Mouse (Mus musculus) stomach, postnatal 0 days (tissue): Measurements from ENCODE around the gene Tpgs1. TPM values are rescaled to one million over a fixed set of nuclear protein-coding genes. Genes with fewer than 3 reads are reported as not detected.
A peak's percentile ranks its signal among the peaks of the same experiment; 100 is the strongest.

Experiments
- ATAC-seq: fragments of 200-750 bp; cut with Nextera tagmentation; 2 replicates; pipeline ENCODE4 v1.8.0; 2017; ENCODE audit not compliant: low FRiP score, low TSS enrichment
- DNase-seq: peaks from one replicate; pipeline ENCODE4 v3.0.0-alpha.2; 2016; ENCODE audit warnings: low spot score
- H3K27ac ChIP-seq: fragments of 300-500 bp; sonication (generic); replicated peaks from 2 replicates; pipeline ENCODE4 v1.5.1; 2014; ENCODE audit warnings: mild to moderate bottlenecking, control low read depth
- H3K27me3 ChIP-seq: fragments of 300-500 bp; sonication (generic); 2 replicates; pipeline ENCODE4 v1.6.1; 2014; ENCODE audit warnings: low read length; ENCODE audit not compliant: control insufficient read depth, insufficient read depth
- H3K36me3 ChIP-seq: fragments of 300-500 bp; sonication (generic); 2 replicates; pipeline ENCODE4 v1.6.1; 2014; ENCODE audit warnings: low read length, mixed read lengths; ENCODE audit not compliant: control insufficient read depth, insufficient read depth
- H3K4me1 ChIP-seq: fragments of 300-500 bp; sonication (generic); replicated peaks from 2 replicates; pipeline ENCODE4 v1.6.1; 2014; ENCODE audit warnings: antibody characterized with exemption; ENCODE audit not compliant: control insufficient read depth, insufficient read depth
- H3K4me2 ChIP-seq: fragments of 300-500 bp; sonication (generic); replicated peaks from 2 replicates; pipeline ENCODE4 v1.6.1; 2014; ENCODE audit warnings: low read depth, mild to moderate bottlenecking, control low read depth, moderate library complexity
- H3K4me3 ChIP-seq: fragments of 300-500 bp; sonication (generic); 2 replicates; pipeline ENCODE4 v1.5.1; 2014; ENCODE audit warnings: low read depth, low read length, control low read depth
- H3K9ac ChIP-seq: fragments of 300-500 bp; sonication (generic); 2 replicates; pipeline ENCODE4 v1.6.1; 2014; ENCODE audit warnings: mild to moderate bottlenecking, low read length, control low read depth, mixed read lengths
- H3K9me3 ChIP-seq: fragments of 300-500 bp; sonication (generic); 2 replicates; pipeline ENCODE4 v1.6.1; 2016; ENCODE audit warnings: low read length; ENCODE audit not compliant: control insufficient read depth
- CTCF ChIP-seq: IDR thresholded peaks from 2 replicates; pipeline ENCODE4 v1.5.1; 2016; ENCODE audit warnings: antibody characterized with exemption, low read depth, mild to moderate bottlenecking, moderate library complexity
- EP300 ChIP-seq: optimal IDR thresholded peaks from 2 replicates; pipeline ENCODE3; 2016; ENCODE audit warnings: antibody characterized with exemption
- WGBS: fragments of 180-500 bp; shearing (Covaris S2); extraction: QIAGEN DNeasy Blood & Tissue Kit; methylation state at CpG from one replicate; pipeline ENCODE4 v1.1.7; 2014; 5-methylcytosine and 5-hydroxymethylcytosine counted together
- polyA plus RNA-seq: library from polyadenylated mRNA; unstranded; fragments of >200 nt; fragmentation: Nextera tagmentation; extraction: Ambion mirVana; gene quantifications from 2 replicates; pipeline ENCODE4 v1.2.1, GENCODE M21; 2015

Gene Tpgs1
- polyA plus RNA-seq, 1 experiment from 2014 or later: 51.0 TPM

DNA sequence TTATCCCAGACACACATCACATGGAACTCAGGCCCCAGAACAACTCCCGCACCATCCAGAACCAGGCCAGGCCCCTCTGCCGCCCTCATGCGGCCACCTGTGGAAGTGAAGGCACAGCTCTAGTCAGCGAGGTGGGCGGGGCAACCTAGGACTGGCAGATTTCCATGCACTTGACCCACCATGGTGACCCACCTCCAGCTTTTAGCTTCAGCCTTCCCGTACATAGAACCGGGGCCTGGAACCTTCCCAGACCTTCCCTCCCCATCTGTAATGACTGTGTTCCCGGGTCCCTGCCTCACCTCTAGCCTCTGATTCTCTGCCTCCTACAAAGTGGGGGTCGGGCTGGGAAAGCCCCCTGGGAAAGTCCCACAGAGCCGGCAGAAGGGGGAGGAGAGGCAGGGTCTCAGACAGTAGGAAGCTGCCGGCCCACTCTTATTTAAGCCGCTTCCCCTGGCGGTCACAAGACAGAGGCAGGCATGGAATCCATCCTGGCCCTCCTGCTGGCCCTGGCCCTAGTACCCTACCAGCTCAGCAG lies 5.0 kb upstream of the Tpgs1 start, which contains the start of gene Madcam1:
Madcam1 (plus strand) TSS at position 429 of the 535 bp plus-strand sequence.
- DNase-seq (peak; percentile 84), ATAC-seq (peak; percentile 16; the same call in 1 of the 2 replicates)
- no peaks in the 10 kb centered on the region for H3K36me3 ChIP-seq
- H3K4me3 ChIP-seq: no peak within 1 kb of the TSS
- WGBS: 11% methylated on average over 13 of the region's 13 CpGs
- no peaks in the 10 kb centered on the region for H3K9me3 ChIP-seq
- H3K27ac ChIP-seq: no peak within 1 kb of the TSS
- TF ChIP-seq CTCF (peak; percentile 93), EP300 (no peak)
- no peaks in the 10 kb centered on the region for H3K4me1 ChIP-seq
- no peak within 1 kb of the TSS for H3K9ac ChIP-seq
- no peak within 1 kb of the TSS for H3K4me2 ChIP-seq
- H3K27me3 ChIP-seq: no peaks in the 10 kb centered on the region

DNA sequence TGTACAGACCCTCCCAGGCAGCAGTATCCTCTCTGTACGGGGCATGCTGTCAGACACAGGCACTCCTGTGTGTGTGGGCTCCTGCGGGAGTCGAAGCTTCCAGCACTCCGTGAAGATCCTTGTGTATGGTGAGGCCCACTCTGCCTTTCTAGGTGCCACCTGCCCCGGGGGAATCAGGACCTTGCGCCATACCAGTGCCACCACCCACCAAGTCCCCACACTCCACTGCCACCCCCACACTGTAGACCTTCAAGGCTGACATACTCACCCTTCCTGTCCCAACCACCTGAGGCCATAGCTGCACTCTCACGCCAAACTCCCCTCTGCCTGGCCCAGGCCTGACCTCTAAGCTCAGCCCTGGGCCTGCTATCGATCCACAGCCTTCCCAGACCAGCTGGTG lies 4.1 kb upstream of the Tpgs1 start:
- Histone ChIP-seq H3K4me3 (no peak overlapping the region), H3K36me3 (no peaks in the 10 kb centered on the region), H3K4me2 (no peak overlapping the region), H3K4me1 (0 out of 2 replicates have a peak, but pooled peaks cover 2% of the 10 kb centered on the region), H3K27me3 (no peaks in the 10 kb centered on the region), H3K27ac (no peak overlapping the region), H3K9ac (no peak overlapping the region), H3K9me3 (no peaks in the 10 kb centered on the region)
- DNase-seq (no peak), ATAC-seq (no peak)
- WGBS: 85% methylated on average over 8 of the region's 8 CpGs
- no peak for TF ChIP-seq CTCF
- TF ChIP-seq EP300: no peak

DNA sequence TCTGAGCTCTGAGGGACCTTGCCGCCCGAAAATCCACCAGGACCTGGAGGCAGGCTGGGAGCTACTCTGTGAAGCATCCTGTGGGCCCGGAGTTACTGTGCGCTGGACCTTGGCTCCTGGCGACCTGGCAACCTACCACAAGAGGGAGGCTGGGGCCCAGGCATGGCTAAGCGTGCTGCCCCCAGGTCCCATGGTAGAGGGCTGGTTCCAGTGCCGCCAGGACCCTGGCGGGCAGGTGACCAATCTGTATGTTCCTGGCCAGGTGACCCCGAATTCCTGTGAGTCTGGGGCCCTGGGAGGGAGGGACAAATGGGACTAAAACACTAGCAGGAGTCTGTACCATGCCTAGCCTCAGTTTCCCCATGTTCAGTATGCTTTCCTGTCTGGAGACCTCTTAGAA lies 2.7 kb upstream of the Tpgs1 start:
- DNase-seq (no peak), ATAC-seq (no peak)
- Histone ChIP-seq H3K9me3 (no peaks in the 10 kb centered on the region), H3K27me3 (no peaks in the 10 kb centered on the region), H3K27ac (no peak overlapping the region), H3K9ac (no peak overlapping the region), H3K4me1 (0 out of 2 replicates have a peak, but pooled peaks cover 3% of the 10 kb centered on the region), H3K36me3 (no peaks in the 10 kb centered on the region), H3K4me3 (no peak overlapping the region), H3K4me2 (no peak overlapping the region)
- TF ChIP-seq EP300: no peak
- no peak for TF ChIP-seq CTCF
- 64% methylated on average over 9 of the region's 9 CpGs for WGBS

DNA sequence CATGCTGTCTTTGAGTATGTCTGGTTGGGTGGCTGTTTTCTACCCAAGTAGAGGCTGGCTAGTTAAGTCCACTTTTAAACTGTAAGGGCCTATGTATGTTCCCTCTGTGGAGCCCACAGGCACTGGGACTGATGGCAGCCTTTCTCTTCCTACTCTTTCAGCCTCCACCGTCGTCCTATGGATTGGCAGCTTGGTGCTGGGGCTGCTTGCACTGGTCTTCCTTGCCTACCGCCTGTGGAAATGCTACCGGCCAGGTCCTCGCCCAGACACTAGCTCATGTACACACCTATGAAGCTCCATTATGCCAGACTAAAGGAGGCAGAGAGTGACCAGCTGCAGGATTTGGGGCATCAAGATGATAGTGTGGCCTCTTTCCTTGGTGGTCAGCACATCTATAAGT lies 1.1 kb upstream of the Tpgs1 start:
- H3K36me3 ChIP-seq: no peaks in the 10 kb centered on the region
- no peak overlapping the region for H3K27ac ChIP-seq
- H3K27me3 ChIP-seq: no peaks in the 10 kb centered on the region
- H3K4me2 ChIP-seq: no peak overlapping the region
- DNase-seq (no peak), ATAC-seq (no peak)
- 0 out of 2 replicates have a peak, but pooled peaks cover 3% of the 10 kb centered on the region for H3K4me1 ChIP-seq
- no peak overlapping the region for H3K4me3 ChIP-seq
- TF ChIP-seq CTCF (no peak), EP300 (no peak)
- H3K9me3 ChIP-seq: no peaks in the 10 kb centered on the region
- H3K9ac ChIP-seq: no peak overlapping the region
- 76% methylated on average over 5 of the region's 5 CpGs for WGBS

DNA sequence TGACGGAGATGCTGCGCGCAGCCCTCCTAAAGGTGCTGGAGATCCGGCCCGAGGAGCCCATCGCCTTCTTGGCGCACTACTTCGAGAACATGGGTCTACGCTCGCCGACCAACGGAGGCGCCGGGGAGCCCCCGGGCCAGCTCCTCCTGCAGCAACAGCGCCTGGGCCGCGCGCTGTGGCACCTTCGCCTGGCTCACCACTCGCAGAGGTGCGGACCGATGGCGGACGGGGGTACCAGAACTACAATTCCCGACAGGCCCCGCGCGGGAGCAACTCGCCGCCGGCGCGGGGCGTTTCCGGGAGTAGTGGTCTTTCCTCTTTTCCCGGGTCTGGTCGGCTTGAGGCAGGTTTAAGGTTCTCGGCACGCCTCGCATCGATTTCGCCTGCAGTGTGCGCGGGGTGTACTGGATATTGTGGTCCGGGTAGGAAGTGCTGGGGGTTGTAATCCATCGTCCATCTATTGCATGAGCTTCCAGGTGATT lies 448 bp downstream of the Tpgs1 start:
- peak; percentile 68 for DNase-seq
- Histone ChIP-seq H3K4me1 (0 out of 2 replicates have a peak, but pooled peaks cover 3% of the 10 kb centered on the region), H3K27me3 (no peaks in the 10 kb centered on the region), H3K9ac (peak overlapping the region; percentile 84), H3K36me3 (no peaks in the 10 kb centered on the region), H3K9me3 (no peaks in the 10 kb centered on the region), H3K27ac (peak overlapping the region; percentile 91), H3K4me3 (peak overlapping the region; percentile 98), H3K4me2 (peak overlapping the region; percentile 76)
- WGBS: under 1% methylated on average over 46 of the region's 47 CpGs
- TF ChIP-seq EP300 (no peak), CTCF (no peak)
- peak; percentile 36 for ATAC-seq

DNA sequence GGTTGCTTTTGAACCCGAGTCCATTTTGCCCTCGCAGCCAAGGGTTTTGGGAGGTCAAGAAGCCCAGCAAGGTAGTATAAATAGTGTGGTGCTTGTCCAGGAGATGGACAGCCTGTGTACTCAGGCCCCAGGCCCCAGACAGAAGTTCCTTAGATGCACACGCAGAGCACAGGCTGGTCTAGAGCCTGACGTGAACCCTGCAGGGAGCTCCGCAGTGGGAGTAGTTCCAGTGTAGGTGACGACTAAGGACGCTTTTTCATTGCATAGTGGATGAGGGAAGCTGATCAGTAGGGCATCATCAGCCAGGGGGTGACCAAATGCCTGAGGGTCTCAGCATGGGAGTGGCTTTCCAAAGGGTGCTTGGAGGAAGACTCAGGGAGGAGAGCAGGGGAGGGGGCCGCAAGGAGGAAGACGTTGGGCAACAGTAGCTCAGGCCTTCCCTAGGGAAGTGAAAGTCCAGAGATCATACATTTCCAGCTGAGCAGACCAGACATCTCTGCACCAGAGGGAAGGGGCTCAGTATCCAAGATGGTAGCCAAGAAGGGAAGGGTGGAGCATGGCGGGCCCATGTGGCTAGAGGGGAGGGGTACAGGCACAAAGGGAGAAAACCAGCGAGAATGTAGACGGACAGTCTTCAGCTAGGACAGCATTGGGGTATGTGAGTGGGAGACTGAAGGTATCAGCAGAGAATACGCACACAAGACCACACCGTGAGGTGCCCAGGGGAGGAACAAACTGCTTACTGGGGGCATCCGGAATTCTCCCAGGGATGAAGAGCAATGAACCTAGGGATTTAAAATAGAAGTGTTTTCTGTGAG lies 1.1 kb downstream of the Tpgs1 start:
- ATAC-seq (peak; percentile 10; the same call in 1 of the 2 replicates), DNase-seq (no peak)
- Histone ChIP-seq H3K27me3 (no peaks in the 10 kb centered on the region), H3K9ac (peak overlapping the region; percentile 84), H3K4me2 (peak overlapping the region; percentile 76), H3K4me1 (0 out of 2 replicates have a peak, but pooled peaks cover 3% of the 10 kb centered on the region), H3K4me3 (peak overlapping the region; percentile 98), H3K9me3 (no peaks in the 10 kb centered on the region), H3K36me3 (no peaks in the 10 kb centered on the region), H3K27ac (peak overlapping the region; percentile 91)
- no peak for TF ChIP-seq EP300
- TF ChIP-seq CTCF: no peak
- WGBS: 30% methylated on average over 15 of the region's 15 CpGs
